In genomic region chr12:28808786-28809375, GRCm38 (mm10) we compare ENCODE assay signal across 20 mouse cellular contexts. TPM values are rescaled to one million over a fixed set of nuclear protein-coding genes. Genes with fewer than 3 reads are reported as not detected.
A peak's percentile ranks its signal among the peaks of the same experiment; 100 is the strongest.
DNase-seq lines count a peak whose midpoint lies in the region; ATAC-seq lines count a peak whose summit lies in the region.
"Had no signal": no experiment of that assay in that cellular context is flagged by ENCODE, and none has a peak within 500 bp of the region (broad histone marks: within the 10 kb centered on the region; RNA-seq: fewer than 3 reads in every experiment).

No protein-coding gene starts in this region.

- H3K27me3 ChIP-seq in heart, embryonic 10.5 days (ENCODE audit: insufficient read depth, poor library complexity, severe bottlenecking), result no peaks in the 10 kb centered on the region
- H3K27me3 ChIP-seq in lung, embryonic 16.5 days (ENCODE audit: control insufficient read depth, insufficient read depth, low read depth, low read length), result no peaks in the 10 kb centered on the region
- H3K27me3 ChIP-seq: lung, embryonic 15.5 days; stomach, embryonic 15.5 days had no signal

- ATAC-seq in lung, embryonic 16.5 days (ENCODE audit: low read depth), result 0 out of 2 replicates have a peak, but pooled peaks have one; percentile 28
- ATAC-seq: hindbrain, embryonic 16.5 days had no signal

- H3K4me1 ChIP-seq in heart, embryonic 10.5 days, result peaks cover 44% of the 10 kb centered on the region
- H3K4me1 ChIP-seq in lung, embryonic 16.5 days (replicated peaks; ENCODE audit: control insufficient read depth, insufficient read depth, low read length), result peaks cover 15% of the 10 kb centered on the region

- no peak for DNase-seq in heart, embryonic 10.5 days (ENCODE audit: low spot score)
- no peak for DNase-seq in heart, postnatal 10 days
- DNase-seq in lung, postnatal 14 days, result no peak
- DNase-seq in thymus, postnatal 0 days (ENCODE audit: low spot score), result peak; percentile 35
- no peak for DNase-seq in thymus, postnatal 4 days
- no peak for DNase-seq in left cerebral cortex, postnatal 4 days
- DNase-seq in ovary, adult 18-20 months (ENCODE audit: low spot score), result no peak
- DNase-seq: adrenal gland, postnatal 10 days; cerebellum, adult 11 months; gastrocnemius, adult 2 months; heart, postnatal 14 days; kidney, adult 11 months; right cerebral cortex, adult 18-20 months; thymus, postnatal 14 days had no signal

- H3K36me3 ChIP-seq in heart, embryonic 10.5 days, result no peaks in the 10 kb centered on the region
- no peaks in the 10 kb centered on the region for H3K36me3 ChIP-seq in lung, embryonic 16.5 days (ENCODE audit: control insufficient read depth, insufficient read depth, low read length)
- H3K36me3 ChIP-seq: forebrain, embryonic 10.5 days; lung, embryonic 15.5 days; stomach, embryonic 15.5 days had no signal

- H3K4me3 ChIP-seq in heart, embryonic 10.5 days, result no peak overlapping the region
- no peak overlapping the region for H3K4me3 ChIP-seq in lung, embryonic 16.5 days (ENCODE audit: low read length)
- H3K4me3 ChIP-seq: forebrain, embryonic 10.5 days; gastrocnemius, adult 2 months; lung, embryonic 15.5 days; stomach, embryonic 15.5 days had no signal

- no peak overlapping the region for H3K4me2 ChIP-seq in lung, embryonic 16.5 days (ENCODE audit: low read depth, low read length)
- H3K4me2 ChIP-seq: lung, embryonic 15.5 days; stomach, embryonic 15.5 days had no signal

- H3K27ac ChIP-seq in heart, embryonic 10.5 days, result peak overlapping the region; percentile 45; the same call in 1 of the 2 replicates
- no peak overlapping the region for H3K27ac ChIP-seq in lung, embryonic 16.5 days (ENCODE audit: low read length)
- H3K27ac ChIP-seq: forebrain, embryonic 10.5 days; gastrocnemius, adult 2 months; kidney, postnatal 0 days; lung, embryonic 15.5 days; stomach, embryonic 15.5 days had no signal

- H3K9ac ChIP-seq in lung, embryonic 16.5 days (ENCODE audit: low read length), result no peak overlapping the region
- H3K9ac ChIP-seq: lung, embryonic 15.5 days; stomach, embryonic 15.5 days had no signal

- H3K9me3 ChIP-seq in heart, embryonic 10.5 days, result no peaks in the 10 kb centered on the region
- H3K9me3 ChIP-seq in lung, embryonic 16.5 days (ENCODE audit: control insufficient read depth, low read length), result no peaks in the 10 kb centered on the region
- H3K9me3 ChIP-seq: lung, embryonic 15.5 days; stomach, embryonic 15.5 days had no signal

- intact Hi-C loops in heart, postnatal 10 days (cut with DNase I), result no loop called here
- intact Hi-C loops in left cerebral cortex, postnatal 4 days (cut with DNase I), result no loop called here

- WGBS in heart, embryonic 10.5 days, result 82% methylated on average over 4 of the region's 4 CpGs
- 52% methylated on average over 4 of the region's 4 CpGs for WGBS in lung, embryonic 16.5 days

RNA-seq across cellular contexts. Expression of gene Eipr1, which starts 57.3 kb away (rescaled TPM):
- 31.3 and 36.0 TPM in 2 replicates for polyA plus RNA-seq in heart, embryonic 10.5 days (2016; fragmentation: Nextera tagmentation; extraction: Ambion mirVana)
- 10 to 100 TPM in 1 of 2 experiments, 1 to 10 TPM in 1; 9.8 to 11.2 TPM for total RNA-seq in heart, postnatal 10 days (2021)
- polyA plus RNA-seq in lung, embryonic 16.5 days (2015; fragmentation: Nextera tagmentation; extraction: Ambion mirVana), result 27.3 and 29.4 TPM in 2 replicates
- 50.3 and 57.0 TPM in 2 replicates for polyA plus RNA-seq in thymus, postnatal 0 days (2015; fragmentation: Nextera tagmentation; extraction: Ambion mirVana)
- total RNA-seq in left cerebral cortex, postnatal 4 days (2021), result 10 to 100 TPM; 46.2 to 49.9 TPM

RNA-seq across cellular contexts. Expression of gene Trappc12, which starts 58.6 kb away (rescaled TPM):
- polyA plus RNA-seq in heart, embryonic 10.5 days (2016; fragmentation: Nextera tagmentation; extraction: Ambion mirVana), result 31.6 and 34.0 TPM in 2 replicates
- 10 to 100 TPM; 27.1 to 31.4 TPM for total RNA-seq in heart, postnatal 10 days (2021)
- 40.3 and 40.6 TPM in 2 replicates for polyA plus RNA-seq in lung, embryonic 16.5 days (2015; fragmentation: Nextera tagmentation; extraction: Ambion mirVana)
- 38.6 and 40.0 TPM in 2 replicates for polyA plus RNA-seq in thymus, postnatal 0 days (2015; fragmentation: Nextera tagmentation; extraction: Ambion mirVana)
- total RNA-seq in left cerebral cortex, postnatal 4 days (2021), result 10 to 100 TPM; 40.8 to 41.8 TPM
